Mouse (Mus musculus): ENCODE measurements around the gene Psmd1.

The Psmd1 gene

GRCm38 (mm10) chr1:86154824-86155164 is 90.6 kb downstream of the Psmd1 start:
- no peak for DNase-seq (ENCODE audit: low read depth, low spot score)

GRCm38 (mm10) chr1:86156075-86156474 is 91.9 kb downstream of the Psmd1 start:
- peak; percentile 14 for DNase-seq (ENCODE audit: low read depth, low spot score)

GRCm38 (mm10) chr1:86156595-86156994 is 92.4 kb downstream of the Psmd1 start:
- no peak for DNase-seq (ENCODE audit: low read depth, low spot score)

- DNase-seq (ENCODE audit: low read depth, low spot score): no peak
Observed at GRCm38 (mm10) chr1:86160059-86160458, 95.9 kb downstream of the Psmd1 start.

GRCm38 (mm10) chr1:86160479-86160878 is 96.3 kb downstream of the Psmd1 start:
- DNase-seq (ENCODE audit: low read depth, low spot score): no peak

- DNase-seq (ENCODE audit: low read depth, low spot score): no peak
Observed at GRCm38 (mm10) chr1:86161061-86161460, 96.9 kb downstream of the Psmd1 start.

DNA sequence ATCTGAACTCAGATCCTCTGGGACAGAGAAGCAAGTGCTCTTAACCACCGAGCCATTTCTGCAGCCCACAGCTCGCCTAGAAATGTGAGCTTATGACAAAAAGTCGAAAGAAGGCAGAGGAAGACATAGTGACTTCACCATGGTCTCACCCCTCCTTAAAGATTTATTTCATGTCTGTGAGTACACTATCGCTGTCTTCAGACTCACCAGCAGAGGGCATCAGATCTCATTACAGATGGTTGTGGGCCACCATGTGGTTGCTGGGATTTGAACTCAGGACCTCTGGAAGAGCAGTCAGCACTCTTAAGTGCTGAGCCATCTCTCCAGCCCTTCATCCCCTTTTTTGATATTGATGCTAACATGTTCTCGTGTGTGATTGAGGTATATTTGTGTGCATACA is 110.4 kb downstream of the Psmd1 start:
- DNase-seq (ENCODE audit: low read depth, low spot score): no peak

DNA sequence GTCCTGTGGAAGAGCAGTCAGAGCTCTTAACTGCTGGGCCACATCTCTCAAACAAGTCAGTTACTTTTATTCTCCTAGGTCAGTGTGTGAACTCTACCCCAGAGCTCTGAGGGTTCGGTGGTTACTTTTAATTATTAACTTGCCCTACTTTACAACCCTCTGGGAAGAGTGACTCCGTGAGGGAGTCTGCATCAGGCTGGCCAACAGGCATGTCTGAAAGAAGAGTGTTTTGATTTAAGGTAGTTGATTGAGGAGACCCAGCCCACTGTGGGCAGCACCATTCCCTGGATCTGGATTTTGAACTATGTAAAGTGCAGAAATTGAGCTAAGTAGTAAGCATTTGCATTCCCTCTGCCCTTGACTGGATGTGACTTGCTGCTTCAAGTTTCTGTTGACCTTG is 111.9 kb downstream of the Psmd1 start:
- no peak for DNase-seq (ENCODE audit: low read depth, low spot score)

DNA sequence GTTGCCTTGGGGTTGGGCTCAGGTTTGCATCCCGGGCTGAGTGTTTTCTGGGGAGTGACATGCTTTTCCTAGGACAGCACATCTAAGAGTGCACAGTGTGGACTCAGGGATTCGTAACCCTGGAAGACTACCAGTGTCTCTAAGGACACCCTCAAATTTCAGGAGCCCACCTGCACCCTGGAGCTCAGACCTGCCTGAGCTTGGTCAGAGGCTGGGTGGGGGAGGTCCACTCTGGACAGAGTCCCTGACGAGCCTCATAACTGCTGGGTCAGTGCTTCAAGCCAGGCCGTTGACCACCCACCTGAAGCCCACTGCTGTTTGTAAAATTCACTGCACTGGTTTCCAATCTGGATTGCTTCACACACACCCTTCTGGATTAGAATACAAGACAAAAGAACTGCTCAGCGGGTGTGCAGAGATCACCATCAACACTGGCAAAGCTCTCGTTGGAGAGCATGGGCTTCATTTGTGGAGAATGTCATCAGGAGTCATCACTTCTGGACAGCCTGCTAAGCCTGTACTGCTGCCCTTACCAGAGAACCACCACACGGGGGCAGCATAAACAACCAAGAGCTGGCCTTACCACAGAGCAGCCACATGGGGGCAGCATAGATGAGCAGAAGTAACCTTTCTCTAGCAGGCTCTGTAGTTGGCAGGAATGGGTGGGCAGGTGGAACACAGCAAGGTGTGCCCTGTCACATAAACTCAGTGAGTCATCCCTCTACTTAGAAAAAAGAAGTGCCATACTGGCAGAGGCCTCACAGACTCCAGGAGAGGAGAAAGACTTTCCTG is 114.5 kb downstream of the Psmd1 start:
- peak; percentile 84 for DNase-seq (ENCODE audit: low read depth, low spot score)

DNA sequence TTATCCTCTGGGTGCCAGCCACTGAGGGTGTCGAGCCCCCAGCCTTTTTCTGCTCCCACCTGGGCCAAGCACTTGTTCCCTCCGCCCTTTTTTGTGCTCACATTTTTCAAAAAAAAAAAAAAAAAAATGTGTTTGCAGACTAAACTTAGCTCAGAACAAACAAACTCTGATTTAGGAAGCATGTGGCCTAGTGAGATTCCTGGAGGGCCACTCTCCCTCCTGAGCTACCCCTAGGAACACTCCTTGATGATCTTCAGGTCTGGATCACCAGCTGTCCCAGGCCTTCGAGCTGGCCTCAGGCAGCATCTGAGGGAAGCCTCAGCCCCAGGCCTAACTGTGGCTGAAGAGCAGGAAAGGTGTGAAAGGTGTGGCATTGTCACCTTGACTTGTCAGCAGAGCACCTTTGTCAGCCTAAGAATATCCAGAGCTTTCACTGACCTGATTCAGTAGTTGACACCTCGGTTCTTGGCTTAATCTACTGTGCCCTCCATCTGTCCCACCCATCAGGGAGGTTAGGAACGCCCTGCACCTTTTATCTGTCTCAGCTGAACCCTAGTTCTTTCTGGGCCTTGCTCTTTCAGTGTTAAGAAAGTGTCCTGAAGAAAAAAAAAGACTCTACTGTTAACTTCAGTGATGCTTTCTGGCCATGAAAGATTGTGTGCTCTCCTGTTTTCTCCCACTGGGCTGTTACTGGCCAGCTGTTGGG is 118.0 kb downstream of the Psmd1 start:
- DNase-seq (ENCODE audit: low read depth, low spot score): no peak

DNA sequence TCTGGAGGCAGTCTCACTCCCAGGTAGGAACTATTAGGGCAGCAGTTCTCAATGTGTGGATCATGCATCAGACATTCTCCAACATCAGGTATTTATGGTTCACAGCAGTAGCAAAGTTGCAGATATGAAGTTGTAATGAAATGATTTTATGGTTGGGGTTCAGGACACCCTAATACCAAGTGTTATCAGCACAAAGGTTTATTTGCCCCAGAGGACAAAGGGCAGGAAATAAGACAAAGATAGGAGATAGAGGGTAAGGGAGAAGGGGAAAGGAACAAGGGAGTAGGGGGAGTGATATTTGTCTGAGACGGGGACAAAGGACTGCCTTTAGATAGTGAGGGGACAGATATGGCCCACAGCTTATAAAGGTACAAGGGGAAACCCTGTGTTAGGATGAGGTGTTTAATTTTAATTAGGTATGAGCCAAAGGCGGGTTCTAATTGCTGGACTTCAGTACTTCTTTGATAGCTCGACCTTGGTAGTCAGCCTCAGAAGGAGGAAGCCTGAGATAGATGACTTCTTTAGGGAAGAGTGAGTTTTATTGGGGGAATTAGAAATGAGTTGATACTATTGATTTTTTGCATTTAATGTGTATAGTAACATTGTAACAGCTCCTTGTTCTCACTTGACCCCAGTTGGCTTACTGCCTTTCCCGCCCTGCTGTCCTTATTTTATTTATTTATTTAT is 119.5 kb downstream of the Psmd1 start:
- no peak for DNase-seq (ENCODE audit: low read depth, low spot score)

DNA sequence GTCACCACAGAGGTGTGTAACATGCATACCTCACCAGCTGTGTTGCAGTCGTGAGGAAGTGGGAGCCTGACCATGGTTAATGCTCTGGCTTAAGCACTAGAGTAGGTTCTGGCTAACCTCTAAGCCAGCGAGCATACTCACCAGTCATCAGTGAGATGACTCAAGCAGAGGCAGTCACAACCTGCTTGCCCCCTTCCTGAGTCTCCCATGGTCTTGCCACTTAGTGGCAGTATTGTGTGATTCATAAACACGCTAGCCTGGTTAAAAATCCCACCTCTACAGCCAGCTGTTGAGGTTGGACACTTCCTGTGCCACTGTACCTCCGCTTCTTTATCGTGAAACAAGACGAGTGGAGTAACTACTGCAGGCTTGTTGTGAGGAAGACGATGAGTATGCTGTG is 122.6 kb downstream of the Psmd1 start:
- no peak for DNase-seq (ENCODE audit: low read depth, low spot score)

- no peak for DNase-seq (ENCODE audit: low read depth, low spot score)
Observed at GRCm38 (mm10) chr1:86187856-86188255, 123.7 kb downstream of the Psmd1 start.

- DNase-seq (ENCODE audit: low read depth, low spot score): no peak
Observed at GRCm38 (mm10) chr1:86188271-86188670, 124.1 kb downstream of the Psmd1 start.

Measured in CD4-positive helper T cell, adult 2 months (primary cell).